Mouse (Mus musculus) midbrain, postnatal 0 days (tissue): Measurements from ENCODE around the gene Cd47. TPM values are rescaled to one million over a fixed set of nuclear protein-coding genes. Genes with fewer than 3 reads are reported as not detected.

ENCODE experiments used
- ATAC-seq: fragments of 200-750 bp; cut with Nextera tagmentation; 2 replicates; pipeline ENCODE4 v1.8.0; 2017; ENCODE audit warnings: moderate number of reproducible peaks, mild to moderate bottlenecking, moderate TSS enrichment, moderate library complexity; ENCODE audit not compliant: low FRiP score
- DNase-seq: peaks from one replicate; pipeline ENCODE4 v3.0.0-alpha.2; 2015; ENCODE audit warnings: low spot score
- H3K27ac ChIP-seq: fragments of 300-500 bp; sonication (generic); 2 replicates; pipeline ENCODE4 v1.5.1; 2014; ENCODE audit warnings: low read depth, mild to moderate bottlenecking, low read length, mixed read lengths
- H3K27me3 ChIP-seq: fragments of 300-500 bp; sonication (generic); 2 replicates; pipeline ENCODE4 v1.6.1; 2014; ENCODE audit warnings: low read length, control low read depth, mixed read lengths; ENCODE audit not compliant: insufficient read depth
- H3K36me3 ChIP-seq: fragments of 300-500 bp; sonication (generic); 2 replicates; pipeline ENCODE4 v1.6.1; 2014; ENCODE audit warnings: low read length, control low read depth, mixed read lengths; ENCODE audit not compliant: insufficient read depth
- H3K4me1 ChIP-seq: fragments of 300-500 bp; sonication (generic); 2 replicates; pipeline ENCODE4 v1.6.1; 2014; ENCODE audit warnings: mild to moderate bottlenecking, control low read depth, antibody characterized with exemption, low read length, mixed read lengths; ENCODE audit not compliant: insufficient read depth
- H3K4me2 ChIP-seq: fragments of 300-500 bp; sonication (generic); 2 replicates; pipeline ENCODE4 v1.6.1; 2014; ENCODE audit warnings: low read depth, mild to moderate bottlenecking, low read length, mixed read lengths; ENCODE audit not compliant: poor library complexity, severe bottlenecking
- H3K4me3 ChIP-seq: fragments of 300-500 bp; sonication (generic); 2 replicates; pipeline ENCODE4 v1.5.1; 2014; ENCODE audit warnings: low read depth, mild to moderate bottlenecking, low read length, moderate library complexity
- H3K9ac ChIP-seq: fragments of 300-500 bp; sonication (generic); replicated peaks from 2 replicates; pipeline ENCODE4 v1.6.1; 2014; ENCODE audit warnings: mild to moderate bottlenecking, low read length, moderate library complexity, mixed read lengths; ENCODE audit not compliant: poor library complexity, severe bottlenecking
- H3K9me3 ChIP-seq: fragments of 300-500 bp; sonication (generic); 2 replicates; pipeline ENCODE4 v1.6.1; 2016; ENCODE audit warnings: low read length, control low read depth
- CTCF ChIP-seq: IDR thresholded peaks from 2 replicates; pipeline ENCODE4 v1.5.1; 2016; ENCODE audit warnings: antibody characterized with exemption, mild to moderate bottlenecking
- WGBS: fragments of 180-500 bp; shearing (Covaris S2); extraction: QIAGEN DNeasy Blood & Tissue Kit; methylation state at CpG from one replicate; pipeline ENCODE4 v1.1.7; 2014; 5-methylcytosine and 5-hydroxymethylcytosine counted together
- polyA plus RNA-seq: library from polyadenylated mRNA; unstranded; fragments of >200 nt; fragmentation: Nextera tagmentation; extraction: Ambion mirVana; gene quantifications from 2 replicates; pipeline ENCODE4 v1.2.1, GENCODE M21; 2015
- total RNA-seq: library from RNA; depleted of rRNA; stranded (reverse); fragments of >200 nt; gene quantifications from 2 replicates; pipeline ENCODE4 v1.2.3, GENCODE M21; 2014

The Cd47 gene
- total and polyA plus RNA-seq, 2 experiments from 2014 or later: 30.5 to 185 TPM

DNA sequence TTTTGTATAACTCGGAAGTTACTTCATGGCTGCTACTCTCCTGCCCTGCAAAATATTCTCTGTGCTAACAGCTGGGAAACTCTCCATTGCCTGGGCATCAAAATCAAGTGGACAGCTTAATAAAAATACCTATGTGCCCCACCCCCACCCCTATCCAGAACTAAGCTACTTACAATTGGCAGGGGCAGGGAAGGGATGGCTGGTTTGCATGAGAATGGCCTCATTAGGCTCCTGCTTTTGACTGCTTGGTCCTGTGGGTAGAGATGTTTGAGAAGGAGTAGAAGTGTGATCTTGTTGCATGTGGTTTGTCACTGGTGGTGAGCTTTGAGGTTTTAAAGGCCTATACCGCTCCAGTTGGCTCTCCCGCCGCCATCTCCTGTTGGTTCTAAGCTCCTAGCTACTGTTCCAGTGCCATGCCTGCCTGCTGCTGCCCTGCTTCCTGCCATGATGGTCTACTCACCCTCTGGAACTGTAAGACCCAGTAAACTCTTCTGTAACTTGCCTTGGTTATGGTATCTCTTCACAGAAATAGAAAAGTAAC is 31.8 kb upstream of the Cd47 start:
- Histone ChIP-seq H3K9ac (no peak overlapping the region), H3K4me2 (no peak overlapping the region), H3K27ac (no peak overlapping the region), H3K27me3 (no peaks in the 10 kb centered on the region), H3K4me3 (no peak overlapping the region), H3K9me3 (no peaks in the 10 kb centered on the region), H3K36me3 (no peaks in the 10 kb centered on the region), H3K4me1 (no peaks in the 10 kb centered on the region)
- no peak for TF ChIP-seq CTCF
- WGBS: 77% methylated on average over 4 of the region's 4 CpGs
- DNase-seq (no peak), ATAC-seq (no peak)

DNA sequence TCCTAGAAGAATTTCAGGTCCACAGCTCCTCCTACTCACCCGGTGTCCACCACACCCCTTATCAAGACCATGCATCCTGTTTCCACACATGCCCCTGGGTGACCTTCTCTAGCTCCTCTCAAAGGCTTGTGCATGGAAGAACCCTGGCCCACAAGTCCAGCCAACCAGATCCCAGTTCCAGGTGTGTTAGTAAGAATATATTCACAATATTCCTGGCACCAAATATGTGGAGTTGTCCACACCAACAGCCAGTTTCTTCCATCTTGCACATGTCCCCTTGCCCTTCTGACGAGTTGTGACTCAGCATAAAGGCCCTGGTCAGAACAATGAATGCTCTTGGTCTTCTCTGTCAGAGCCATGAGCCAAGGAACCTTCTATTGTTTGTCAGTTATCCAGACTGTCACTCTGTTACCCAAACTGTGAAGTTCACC is 30.5 kb upstream of the Cd47 start:
- TF ChIP-seq CTCF: no peak
- H3K27me3 ChIP-seq: no peaks in the 10 kb centered on the region
- no peaks in the 10 kb centered on the region for H3K4me1 ChIP-seq
- no peak for DNase-seq
- H3K4me3 ChIP-seq: no peak overlapping the region
- no peaks in the 10 kb centered on the region for H3K36me3 ChIP-seq
- no peak for ATAC-seq
- no peaks in the 10 kb centered on the region for H3K9me3 ChIP-seq
- WGBS: 86% methylated on average over 2 of the region's 2 CpGs
- no peak overlapping the region for H3K4me2 ChIP-seq
- H3K9ac ChIP-seq: no peak overlapping the region
- no peak overlapping the region for H3K27ac ChIP-seq

DNA sequence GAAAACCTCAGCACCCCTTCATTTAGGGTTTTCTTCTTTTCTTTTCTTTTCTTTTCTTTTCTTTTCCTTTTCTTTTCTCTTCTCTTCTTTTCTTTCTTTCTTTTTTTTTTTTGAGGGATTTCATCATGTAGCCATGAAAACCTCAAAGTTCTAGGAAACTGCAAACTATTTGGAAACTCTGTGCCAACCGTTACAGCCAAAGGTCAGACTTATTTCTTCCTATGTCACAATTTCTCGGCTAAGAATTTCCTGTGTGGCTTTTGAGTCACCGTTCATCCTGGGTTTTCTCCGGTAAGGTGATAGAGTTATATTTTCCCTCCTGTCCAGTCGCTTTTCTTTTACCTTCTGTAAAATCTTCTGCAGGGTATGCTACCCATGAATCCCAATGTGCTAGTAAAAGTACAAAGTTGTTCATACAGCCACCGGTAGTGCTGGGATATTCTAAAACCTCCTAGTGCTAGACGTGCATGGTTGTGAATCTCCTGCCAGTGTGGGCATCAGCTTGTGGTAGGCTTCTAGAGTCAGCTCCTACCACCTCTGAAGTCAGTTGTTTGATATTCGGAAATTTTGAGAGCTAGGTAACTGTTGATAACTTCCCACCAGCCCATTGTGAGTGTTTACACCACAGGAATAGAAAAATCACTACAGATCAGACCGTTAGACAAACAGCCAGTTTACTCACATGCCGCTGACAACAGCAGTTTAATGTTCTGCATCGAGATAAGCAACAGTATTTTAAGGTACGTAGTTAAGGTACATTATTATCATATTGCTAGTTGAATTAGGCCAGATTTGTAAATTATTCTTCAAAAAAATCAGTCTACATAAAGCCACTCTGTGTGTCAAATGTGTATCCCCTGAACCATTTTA is 29.8 kb upstream of the Cd47 start:
- no peak overlapping the region for H3K27ac ChIP-seq
- H3K4me3 ChIP-seq: no peak overlapping the region
- no peak for DNase-seq
- no peak overlapping the region for H3K4me2 ChIP-seq
- H3K4me1 ChIP-seq: no peaks in the 10 kb centered on the region
- TF ChIP-seq CTCF: no peak
- H3K27me3 ChIP-seq: no peaks in the 10 kb centered on the region
- H3K9ac ChIP-seq: no peak overlapping the region
- H3K9me3 ChIP-seq: no peaks in the 10 kb centered on the region
- ATAC-seq: no peak
- 94% methylated on average over 12 of the region's 12 CpGs for WGBS
- no peaks in the 10 kb centered on the region for H3K36me3 ChIP-seq

DNA sequence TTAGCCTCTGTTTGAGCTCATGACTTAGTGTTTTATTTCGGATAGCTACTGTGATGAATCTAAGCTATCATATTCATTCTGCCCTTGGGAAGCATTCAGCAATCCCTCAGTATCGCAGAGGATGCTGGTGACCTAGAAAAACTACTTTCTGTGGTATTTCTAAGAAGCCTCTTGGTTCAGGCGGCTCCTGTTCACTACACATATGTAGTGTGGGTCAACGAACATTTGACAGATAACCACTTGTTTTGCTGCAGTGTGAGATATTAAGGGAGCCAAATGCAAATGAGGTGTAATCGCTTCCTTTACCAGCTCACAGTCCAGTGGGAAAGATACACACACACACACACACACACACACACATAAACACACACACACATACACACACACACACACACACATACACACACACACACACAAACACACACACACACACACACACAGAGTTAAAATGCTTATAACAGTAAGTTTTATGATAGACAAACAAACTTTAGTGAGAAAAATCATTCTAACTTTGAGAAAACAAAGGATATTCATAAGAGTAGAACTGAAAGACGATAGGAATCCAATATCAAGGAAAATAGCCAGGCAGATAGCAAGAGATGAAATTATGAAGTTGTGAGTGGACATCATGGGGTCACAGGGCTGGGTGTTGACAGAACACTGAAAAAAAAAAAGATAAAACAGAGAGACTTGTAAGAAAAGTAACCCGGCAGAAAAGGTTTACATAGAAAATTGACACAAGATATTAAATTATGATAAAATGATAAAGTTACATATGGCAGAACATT is 28.5 kb upstream of the Cd47 start:
- Histone ChIP-seq H3K9me3 (no peaks in the 10 kb centered on the region), H3K36me3 (no peaks in the 10 kb centered on the region), H3K4me3 (no peak overlapping the region), H3K4me2 (no peak overlapping the region), H3K27me3 (no peaks in the 10 kb centered on the region), H3K27ac (no peak overlapping the region), H3K4me1 (no peaks in the 10 kb centered on the region), H3K9ac (no peak overlapping the region)
- ATAC-seq (no peak), DNase-seq (peak; percentile 13)
- WGBS: 82% methylated on average over 7 of the region's 7 CpGs
- TF ChIP-seq CTCF: no peak

DNA sequence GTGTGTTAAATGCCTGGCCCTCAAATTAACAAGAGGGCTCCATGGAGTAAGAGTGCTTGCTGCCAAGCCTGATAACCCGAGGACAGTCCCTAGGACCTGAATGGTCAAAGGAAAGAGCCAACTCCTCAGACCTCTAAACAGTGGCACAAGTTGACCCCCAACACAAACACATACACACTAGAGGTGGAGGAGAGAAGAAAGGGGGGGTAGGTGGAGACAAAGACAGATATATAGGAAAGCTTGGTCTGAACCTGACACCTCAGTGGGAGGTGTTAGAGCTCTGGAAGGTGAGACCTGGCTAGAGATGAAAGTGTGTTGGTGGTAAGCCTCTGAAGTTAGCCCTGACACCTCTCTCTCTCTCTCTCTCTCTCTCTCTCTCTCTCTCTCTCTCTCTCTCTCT is 27.8 kb upstream of the Cd47 start:
- 76% methylated on average over 1 of the region's 1 CpGs for WGBS
- TF ChIP-seq CTCF: no peak

DNA sequence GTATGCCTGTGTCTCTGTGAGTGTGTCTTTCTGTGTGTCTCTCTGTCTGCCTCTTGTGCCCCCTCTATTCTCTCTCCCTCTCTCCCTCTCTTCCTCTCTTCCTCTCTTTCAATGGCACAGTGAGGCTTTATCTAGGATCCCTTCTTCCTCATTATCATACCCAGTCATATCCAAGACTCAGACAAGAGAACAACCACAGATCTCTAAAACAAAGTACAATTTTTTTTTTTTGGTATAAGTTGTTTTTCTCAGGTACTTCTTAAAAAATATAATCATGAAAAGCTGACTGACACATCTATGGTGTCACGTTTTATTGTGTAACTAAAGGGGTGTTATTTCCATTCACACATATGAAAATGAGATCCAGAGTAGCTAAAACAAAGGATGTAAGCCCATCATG is 27.3 kb upstream of the Cd47 start:
- Histone ChIP-seq H3K36me3 (no peaks in the 10 kb centered on the region), H3K4me3 (no peak overlapping the region), H3K4me2 (no peak overlapping the region), H3K9ac (no peak overlapping the region), H3K27me3 (no peaks in the 10 kb centered on the region), H3K4me1 (no peaks in the 10 kb centered on the region), H3K9me3 (no peaks in the 10 kb centered on the region), H3K27ac (no peak overlapping the region)
- no peak for TF ChIP-seq CTCF
- no peak for DNase-seq
- WGBS: 86% methylated on average over 1 of the region's 1 CpGs
- no peak for ATAC-seq

More for the DNA sequence above, 27.8 kb upstream of the Cd47 start:
- no peaks in the 10 kb centered on the region for H3K9me3 ChIP-seq
- H3K4me1 ChIP-seq: no peaks in the 10 kb centered on the region
- H3K36me3 ChIP-seq: no peaks in the 10 kb centered on the region
- ATAC-seq (no peak), DNase-seq (no peak)
- no peak overlapping the region for H3K27ac ChIP-seq
- no peak overlapping the region for H3K4me2 ChIP-seq
- H3K9ac ChIP-seq: no peak overlapping the region
- H3K27me3 ChIP-seq: no peaks in the 10 kb centered on the region
- no peak overlapping the region for H3K4me3 ChIP-seq
